Mouse (Mus musculus): ENCODE data around the gene Hrk. TPM values are rescaled to one million over a fixed set of nuclear protein-coding genes. Genes with fewer than 3 reads are reported as not detected.
A peak's percentile ranks its signal among the peaks of the same experiment; 100 is the strongest.

Hrk gene
- polyA plus RNA-seq, 1 experiment from 2014 or later: 0.33 TPM

DNA sequence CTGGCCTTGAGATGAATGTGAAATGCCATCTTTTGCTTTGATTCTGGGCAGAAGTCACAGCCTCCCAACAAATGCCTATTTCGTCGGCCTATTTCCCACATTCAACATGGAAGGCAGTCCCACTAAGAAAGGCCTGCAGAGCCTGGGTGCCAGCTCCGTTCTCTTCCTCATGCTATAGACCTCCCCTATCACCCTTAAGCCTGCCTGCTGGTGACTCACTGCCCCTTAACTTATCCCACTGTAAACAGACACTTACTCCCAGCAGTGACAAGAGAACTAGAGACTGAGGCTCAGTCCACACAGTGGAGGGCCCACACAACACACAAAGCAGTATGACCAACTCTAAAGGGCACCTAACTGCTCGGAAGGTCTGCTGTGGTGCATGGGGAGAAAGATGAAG, 20.1 kb upstream of the Hrk start:
- 80% methylated on average over 4 of the region's 4 CpGs for WGBS
- Histone ChIP-seq H3K36me3 (ENCODE audit: insufficient read depth, low read length) (peaks cover 27% of the 10 kb centered on the region), H3K4me1 (ENCODE audit: insufficient read depth, low read depth, low read length) (peaks cover 18% of the 10 kb centered on the region), H3K9me3 (ENCODE audit: low read length) (no peaks in the 10 kb centered on the region), H3K27ac (ENCODE audit: low read length) (peak overlapping the region; percentile 38; the same call in 1 of the 2 replicates), H3K4me3 (ENCODE audit: low read depth, low read length) (no peak overlapping the region), H3K27me3 (replicated peaks; ENCODE audit: insufficient read depth, low read length) (no peaks in the 10 kb centered on the region), H3K9ac (replicated peaks; ENCODE audit: low read depth) (no peak overlapping the region), H3K4me2 (replicated peaks; ENCODE audit: low read depth, low read length) (no peak overlapping the region; the same call in 1 of the 2 replicates)
- ATAC-seq (peak; percentile 89), DNase-seq (ENCODE audit: low spot score) (peak; percentile 62)
- no peak for TF ChIP-seq CTCF (IDR thresholded peaks at IDR 0.05)
- peak; percentile 10; the same call in 1 of the 2 replicates for TF ChIP-seq EP300 (IDR thresholded peaks at IDR 0.05)

- Histone ChIP-seq H3K27ac (ENCODE audit: low read length) (peak overlapping the region; percentile 38; the same call in 1 of the 2 replicates), H3K9me3 (ENCODE audit: low read length) (no peaks in the 10 kb centered on the region), H3K4me2 (replicated peaks; ENCODE audit: low read depth, low read length) (no peak overlapping the region; the same call in 1 of the 2 replicates), H3K4me3 (ENCODE audit: low read depth, low read length) (no peak overlapping the region), H3K9ac (replicated peaks; ENCODE audit: low read depth) (no peak overlapping the region), H3K36me3 (ENCODE audit: insufficient read depth, low read length) (peaks cover 23% of the 10 kb centered on the region; the same call in 1 of the 2 replicates), H3K27me3 (replicated peaks; ENCODE audit: insufficient read depth, low read length) (no peaks in the 10 kb centered on the region), H3K4me1 (ENCODE audit: insufficient read depth, low read depth, low read length) (peaks cover 18% of the 10 kb centered on the region)
- ATAC-seq: peak; percentile 12
- peak; percentile 38 for DNase-seq (ENCODE audit: low spot score)
- TF ChIP-seq EP300 (IDR thresholded peaks at IDR 0.05) (no peak), CTCF (IDR thresholded peaks at IDR 0.05) (no peak)
- WGBS: 62% methylated on average over 6 of the region's 6 CpGs
Measured at GRCm38 (mm10) chr5:118144770-118145169, 19.7 kb upstream of the Hrk start.

GRCm38 (mm10) chr5:118145458-118145857, 19.0 kb upstream of the Hrk start:
- Histone ChIP-seq H3K9me3 (ENCODE audit: low read length) (no peaks in the 10 kb centered on the region), H3K27me3 (replicated peaks; ENCODE audit: insufficient read depth, low read length) (no peaks in the 10 kb centered on the region), H3K4me2 (replicated peaks; ENCODE audit: low read depth, low read length) (no peak overlapping the region), H3K4me1 (ENCODE audit: insufficient read depth, low read depth, low read length) (peaks cover 21% of the 10 kb centered on the region), H3K4me3 (ENCODE audit: low read depth, low read length) (no peak overlapping the region), H3K9ac (replicated peaks; ENCODE audit: low read depth) (no peak overlapping the region), H3K27ac (ENCODE audit: low read length) (no peak overlapping the region), H3K36me3 (ENCODE audit: insufficient read depth, low read length) (peaks cover 19% of the 10 kb centered on the region; the same call in 1 of the 2 replicates)
- TF ChIP-seq CTCF (IDR thresholded peaks at IDR 0.05) (no peak), EP300 (IDR thresholded peaks at IDR 0.05) (no peak)
- 86% methylated on average over 3 of the region's 3 CpGs for WGBS
- ATAC-seq (no peak), DNase-seq (ENCODE audit: low spot score) (no peak)

DNA sequence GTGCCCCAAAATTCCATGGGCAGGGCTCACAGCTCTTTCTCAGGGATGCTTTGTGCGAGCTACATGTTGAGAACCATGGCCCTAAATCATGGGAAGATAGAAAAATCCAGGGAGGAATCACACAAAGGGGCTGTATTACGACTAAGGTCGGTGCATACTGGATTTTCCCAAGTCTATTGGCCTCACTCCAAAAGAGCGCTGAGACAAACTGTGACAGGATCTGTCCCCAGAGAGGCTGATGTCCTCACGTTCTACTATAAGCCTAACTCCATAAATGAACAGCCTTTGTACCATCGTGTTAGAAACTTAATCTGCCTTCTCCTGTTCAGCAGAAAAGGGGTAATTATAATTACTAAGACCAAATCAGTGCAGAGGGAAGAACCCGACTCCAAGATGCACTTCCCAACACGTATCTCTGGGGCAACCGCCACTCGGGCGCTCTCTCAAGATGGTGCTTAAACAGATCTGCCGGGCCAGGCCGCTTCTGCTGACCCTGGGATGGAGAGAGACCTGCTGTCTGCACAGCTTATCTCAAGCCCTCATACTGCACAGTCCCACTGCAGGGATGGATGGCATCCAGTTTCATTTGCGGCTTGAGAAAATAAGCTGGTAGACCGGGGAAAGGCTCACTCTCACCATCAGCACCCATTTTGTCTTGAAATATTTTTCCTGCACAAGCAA, 18.3 kb upstream of the Hrk start:
- H3K4me1 ChIP-seq (ENCODE audit: insufficient read depth, low read depth, low read length): peaks cover 21% of the 10 kb centered on the region
- no peak for ATAC-seq
- no peak overlapping the region for H3K4me2 ChIP-seq (replicated peaks; ENCODE audit: low read depth, low read length)
- no peak for TF ChIP-seq CTCF (IDR thresholded peaks at IDR 0.05)
- no peak for TF ChIP-seq EP300 (IDR thresholded peaks at IDR 0.05)
- 53% methylated on average over 15 of the region's 15 CpGs for WGBS
- H3K27me3 ChIP-seq (replicated peaks; ENCODE audit: insufficient read depth, low read length): no peaks in the 10 kb centered on the region
- no peak for DNase-seq (ENCODE audit: low spot score)
- no peak overlapping the region for H3K9ac ChIP-seq (replicated peaks; ENCODE audit: low read depth)
- H3K9me3 ChIP-seq (ENCODE audit: low read length): no peaks in the 10 kb centered on the region
- H3K4me3 ChIP-seq (ENCODE audit: low read depth, low read length): no peak overlapping the region
- peaks cover 12% of the 10 kb centered on the region; the same call in 1 of the 2 replicates for H3K36me3 ChIP-seq (ENCODE audit: insufficient read depth, low read length)
- H3K27ac ChIP-seq (ENCODE audit: low read length): no peak overlapping the region

GRCm38 (mm10) chr5:118147264-118147663, 17.2 kb upstream of the Hrk start:
- TF ChIP-seq EP300 (IDR thresholded peaks at IDR 0.05): no peak
- no peak for TF ChIP-seq CTCF (IDR thresholded peaks at IDR 0.05)
- peaks cover 21% of the 10 kb centered on the region for H3K4me1 ChIP-seq (ENCODE audit: insufficient read depth, low read depth, low read length)
- ATAC-seq (no peak), DNase-seq (ENCODE audit: low spot score) (no peak)
- no peak overlapping the region for H3K9ac ChIP-seq (replicated peaks; ENCODE audit: low read depth)
- H3K9me3 ChIP-seq (ENCODE audit: low read length): no peaks in the 10 kb centered on the region
- no peak overlapping the region for H3K4me3 ChIP-seq (ENCODE audit: low read depth, low read length)
- H3K4me2 ChIP-seq (replicated peaks; ENCODE audit: low read depth, low read length): no peak overlapping the region
- no peaks in the 10 kb centered on the region for H3K27me3 ChIP-seq (replicated peaks; ENCODE audit: insufficient read depth, low read length)
- WGBS: 74% methylated on average over 10 of the region's 10 CpGs
- no peak overlapping the region for H3K27ac ChIP-seq (ENCODE audit: low read length)
- H3K36me3 ChIP-seq (ENCODE audit: insufficient read depth, low read length): peaks cover 1% of the 10 kb centered on the region; the same call in 1 of the 2 replicates

DNA sequence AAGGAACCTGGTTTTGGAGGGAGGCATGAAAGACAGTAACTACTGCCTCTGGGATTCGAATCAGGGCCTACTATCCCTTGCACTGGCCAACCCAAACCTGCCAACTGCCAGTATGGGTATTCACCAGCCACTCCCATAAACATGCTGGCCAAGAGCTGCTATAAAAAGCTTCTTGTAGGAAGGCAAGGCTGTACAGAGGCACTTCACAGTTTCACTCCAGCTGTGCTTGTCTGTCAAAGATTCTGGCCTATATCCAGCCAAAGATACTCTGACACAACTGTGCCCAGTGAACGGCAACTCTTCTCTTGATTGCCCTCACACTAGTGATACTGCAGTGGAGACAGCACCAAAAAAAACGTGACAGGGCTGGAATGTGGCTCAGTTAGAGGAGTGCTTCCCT, 14.7 kb upstream of the Hrk start:
- Histone ChIP-seq H3K4me1 (ENCODE audit: insufficient read depth, low read depth, low read length) (peaks cover 23% of the 10 kb centered on the region), H3K4me2 (replicated peaks; ENCODE audit: low read depth, low read length) (no peak overlapping the region), H3K36me3 (ENCODE audit: insufficient read depth, low read length) (no peaks in the 10 kb centered on the region), H3K9me3 (ENCODE audit: low read length) (no peaks in the 10 kb centered on the region), H3K27me3 (replicated peaks; ENCODE audit: insufficient read depth, low read length) (no peaks in the 10 kb centered on the region), H3K9ac (replicated peaks; ENCODE audit: low read depth) (no peak overlapping the region), H3K27ac (ENCODE audit: low read length) (no peak overlapping the region), H3K4me3 (ENCODE audit: low read depth, low read length) (no peak overlapping the region)
- DNase-seq (ENCODE audit: low spot score): no peak
- TF ChIP-seq CTCF (IDR thresholded peaks at IDR 0.05) (no peak), EP300 (IDR thresholded peaks at IDR 0.05) (no peak)
- 57% methylated on average over 3 of the region's 3 CpGs for WGBS
- no peak for ATAC-seq

All from lung, postnatal 0 days (tissue).